Mouse (Mus musculus): Measurements from ENCODE around the gene Hspb8. TPM values are rescaled to one million over a fixed set of nuclear protein-coding genes. Genes with fewer than 3 reads are reported as not detected.

Hspb8 gene
- polyA plus RNA-seq, 1 experiment, result 64.0 TPM

GRCm38 (mm10) chr5:116381217-116381616, 41.4 kb downstream of the Hspb8 start:
- no peaks in the 10 kb centered on the region for H3K4me1 ChIP-seq (ENCODE audit: control insufficient read depth, insufficient read depth, low read length)
- H3K4me3 ChIP-seq (ENCODE audit: low read depth, low read length), result peak overlapping the region; percentile 23; the same call in 1 of the 2 replicates
- no peaks in the 10 kb centered on the region for H3K27me3 ChIP-seq (ENCODE audit: control insufficient read depth, insufficient read depth, low read length, poor library complexity, severe bottlenecking)
- H3K36me3 ChIP-seq (ENCODE audit: control insufficient read depth, insufficient read depth, low read length, poor library complexity, severe bottlenecking), result no peaks in the 10 kb centered on the region
- H3K9me3 ChIP-seq (replicated peaks; ENCODE audit: control insufficient read depth, insufficient read depth, low read length, poor library complexity, severe bottlenecking), result no peaks in the 10 kb centered on the region
- H3K9ac ChIP-seq (ENCODE audit: low read depth, poor library complexity, severe bottlenecking), result no peak overlapping the region
- no peak overlapping the region for H3K27ac ChIP-seq (ENCODE audit: insufficient read depth, low read length)
- TF ChIP-seq CTCF (IDR thresholded peaks at IDR 0.05; ENCODE audit: low read depth, low read length) (no peak), EP300 (IDR thresholded peaks at IDR 0.05; ENCODE audit: insufficient read depth, low read depth, low read length) (no peak), POLR2A (IDR thresholded peaks at IDR 0.05; ENCODE audit: insufficient read depth, low read length) (no peak)

DNA sequence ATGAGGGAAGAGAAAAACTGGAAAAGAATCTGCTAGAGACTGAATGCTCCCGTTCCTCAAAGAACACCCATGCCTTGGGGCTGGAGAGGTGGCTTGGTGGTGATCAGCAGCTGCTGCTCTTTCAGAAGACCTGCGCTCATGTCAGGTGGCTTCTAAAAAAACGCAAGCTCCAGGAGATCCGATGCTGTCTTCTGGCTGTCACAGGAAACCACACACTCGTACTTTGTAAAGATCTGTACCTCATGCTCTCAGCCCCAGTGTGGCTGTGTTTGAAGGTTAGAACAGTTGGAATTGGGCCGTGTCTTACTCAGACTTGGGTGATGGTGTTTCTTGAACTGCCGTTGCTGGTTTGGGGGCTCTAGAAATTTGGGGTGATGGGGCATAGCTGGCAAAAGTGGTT, 42.3 kb downstream of the Hspb8 start:
- Histone ChIP-seq H3K9ac (ENCODE audit: low read depth, poor library complexity, severe bottlenecking) (no peak overlapping the region), H3K4me3 (ENCODE audit: low read depth, low read length) (no peak overlapping the region), H3K27me3 (ENCODE audit: control insufficient read depth, insufficient read depth, low read length, poor library complexity, severe bottlenecking) (no peaks in the 10 kb centered on the region), H3K4me1 (ENCODE audit: control insufficient read depth, insufficient read depth, low read length) (no peaks in the 10 kb centered on the region), H3K27ac (ENCODE audit: insufficient read depth, low read length) (no peak overlapping the region), H3K9me3 (replicated peaks; ENCODE audit: control insufficient read depth, insufficient read depth, low read length, poor library complexity, severe bottlenecking) (no peaks in the 10 kb centered on the region), H3K36me3 (ENCODE audit: control insufficient read depth, insufficient read depth, low read length, poor library complexity, severe bottlenecking) (no peaks in the 10 kb centered on the region)
- TF ChIP-seq POLR2A (IDR thresholded peaks at IDR 0.05; ENCODE audit: insufficient read depth, low read length) (no peak), EP300 (IDR thresholded peaks at IDR 0.05; ENCODE audit: insufficient read depth, low read depth, low read length) (no peak), CTCF (IDR thresholded peaks at IDR 0.05; ENCODE audit: low read depth, low read length) (no peak)

- Histone ChIP-seq H3K4me3 (ENCODE audit: low read depth, low read length) (no peak overlapping the region), H3K27me3 (ENCODE audit: control insufficient read depth, insufficient read depth, low read length, poor library complexity, severe bottlenecking) (no peaks in the 10 kb centered on the region), H3K36me3 (ENCODE audit: control insufficient read depth, insufficient read depth, low read length, poor library complexity, severe bottlenecking) (no peaks in the 10 kb centered on the region), H3K9ac (ENCODE audit: low read depth, poor library complexity, severe bottlenecking) (no peak overlapping the region), H3K27ac (ENCODE audit: insufficient read depth, low read length) (no peak overlapping the region), H3K4me1 (ENCODE audit: control insufficient read depth, insufficient read depth, low read length) (no peaks in the 10 kb centered on the region), H3K9me3 (replicated peaks; ENCODE audit: control insufficient read depth, insufficient read depth, low read length, poor library complexity, severe bottlenecking) (no peaks in the 10 kb centered on the region)
- TF ChIP-seq POLR2A (IDR thresholded peaks at IDR 0.05; ENCODE audit: insufficient read depth, low read length), result no peak
- no peak for TF ChIP-seq EP300 (IDR thresholded peaks at IDR 0.05; ENCODE audit: insufficient read depth, low read depth, low read length)
- no peak for TF ChIP-seq CTCF (IDR thresholded peaks at IDR 0.05; ENCODE audit: low read depth, low read length)
Measured at GRCm38 (mm10) chr5:116378872-116379271, 43.8 kb downstream of the Hspb8 start.

DNA sequence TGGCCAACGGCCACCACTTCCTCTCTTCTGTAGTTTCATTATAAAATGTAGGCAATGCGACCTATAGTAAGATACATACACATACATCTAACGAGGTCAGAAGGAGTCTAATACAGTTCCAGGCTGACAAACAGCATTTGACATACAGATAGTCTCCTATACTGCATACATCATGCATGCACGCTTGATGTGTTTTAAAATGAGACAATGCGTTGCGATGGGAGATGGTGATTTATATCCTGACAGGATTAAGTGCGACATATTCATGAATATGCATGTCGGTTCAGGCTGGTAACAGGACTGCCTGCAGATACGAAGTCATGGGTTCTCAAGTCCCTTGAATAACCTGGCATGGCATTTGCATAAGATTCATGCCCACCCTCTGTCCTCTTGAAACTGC, 54.7 kb downstream of the Hspb8 start:
- H3K9me3 ChIP-seq (replicated peaks; ENCODE audit: control insufficient read depth, insufficient read depth, low read length, poor library complexity, severe bottlenecking), result no peaks in the 10 kb centered on the region

DNA sequence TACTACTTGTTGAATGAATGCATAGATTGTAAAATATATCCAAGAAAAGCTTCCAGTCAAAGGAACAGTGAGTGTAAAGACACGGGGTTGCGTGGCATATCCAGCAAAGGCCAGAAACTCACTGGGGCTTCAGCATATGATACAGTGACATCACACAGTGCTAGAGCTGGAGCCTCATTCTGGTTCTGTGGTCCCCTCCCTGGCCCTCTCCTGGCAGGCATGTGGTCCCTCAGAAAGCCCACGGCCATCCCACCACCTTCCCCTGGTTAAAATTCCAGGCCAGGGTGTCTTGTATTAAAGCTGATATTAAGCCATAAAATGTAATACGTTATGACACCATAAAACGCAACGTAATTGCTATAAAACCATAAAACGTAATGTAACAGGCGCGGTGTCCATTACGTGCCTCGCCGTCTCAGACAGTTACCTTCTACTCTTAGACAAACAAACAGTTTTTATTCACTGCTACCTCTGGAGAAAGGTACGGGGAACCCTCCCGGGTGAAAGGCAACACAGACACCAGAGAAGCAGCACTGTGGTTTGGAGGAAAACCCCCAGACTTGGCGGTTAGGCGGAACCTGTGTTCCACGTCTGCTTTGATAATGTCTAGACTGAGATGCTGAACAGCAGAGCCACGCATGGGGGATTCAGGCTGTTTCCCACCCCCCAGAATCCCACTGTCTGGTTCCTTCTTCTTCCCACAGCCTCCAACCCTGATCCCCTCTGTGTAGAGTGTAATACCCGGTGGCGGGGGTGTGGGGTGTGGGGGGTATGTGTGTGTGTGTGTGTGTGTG, 55.6 kb downstream of the Hspb8 start:
- Histone ChIP-seq H3K9ac (ENCODE audit: low read depth, poor library complexity, severe bottlenecking) (no peak overlapping the region), H3K36me3 (ENCODE audit: control insufficient read depth, insufficient read depth, low read length, poor library complexity, severe bottlenecking) (no peaks in the 10 kb centered on the region), H3K27ac (ENCODE audit: insufficient read depth, low read length) (no peak overlapping the region), H3K4me1 (ENCODE audit: control insufficient read depth, insufficient read depth, low read length) (no peaks in the 10 kb centered on the region), H3K4me3 (ENCODE audit: low read depth, low read length) (no peak overlapping the region), H3K9me3 (replicated peaks; ENCODE audit: control insufficient read depth, insufficient read depth, low read length, poor library complexity, severe bottlenecking) (no peaks in the 10 kb centered on the region), H3K27me3 (ENCODE audit: control insufficient read depth, insufficient read depth, low read length, poor library complexity, severe bottlenecking) (no peaks in the 10 kb centered on the region)
- TF ChIP-seq EP300 (IDR thresholded peaks at IDR 0.05; ENCODE audit: insufficient read depth, low read depth, low read length), result no peak
- no peak for TF ChIP-seq CTCF (IDR thresholded peaks at IDR 0.05; ENCODE audit: low read depth, low read length)
- no peak for TF ChIP-seq POLR2A (IDR thresholded peaks at IDR 0.05; ENCODE audit: insufficient read depth, low read length)

More for the DNA sequence above, 54.7 kb downstream of the Hspb8 start:
- H3K36me3 ChIP-seq (ENCODE audit: control insufficient read depth, insufficient read depth, low read length, poor library complexity, severe bottlenecking), result no peaks in the 10 kb centered on the region
- H3K9ac ChIP-seq (ENCODE audit: low read depth, poor library complexity, severe bottlenecking), result no peak overlapping the region
- TF ChIP-seq CTCF (IDR thresholded peaks at IDR 0.05; ENCODE audit: low read depth, low read length) (no peak), EP300 (IDR thresholded peaks at IDR 0.05; ENCODE audit: insufficient read depth, low read depth, low read length) (no peak), POLR2A (IDR thresholded peaks at IDR 0.05; ENCODE audit: insufficient read depth, low read length) (no peak)
- H3K4me3 ChIP-seq (ENCODE audit: low read depth, low read length), result no peak overlapping the region
- no peaks in the 10 kb centered on the region for H3K4me1 ChIP-seq (ENCODE audit: control insufficient read depth, insufficient read depth, low read length)
- H3K27me3 ChIP-seq (ENCODE audit: control insufficient read depth, insufficient read depth, low read length, poor library complexity, severe bottlenecking), result no peaks in the 10 kb centered on the region
- no peak overlapping the region for H3K27ac ChIP-seq (ENCODE audit: insufficient read depth, low read length)

GRCm38 (mm10) chr5:116361342-116361741, 61.3 kb downstream of the Hspb8 start:
- H3K27ac ChIP-seq (ENCODE audit: insufficient read depth, low read length), result no peak overlapping the region
- H3K4me1 ChIP-seq (ENCODE audit: control insufficient read depth, insufficient read depth, low read length), result no peaks in the 10 kb centered on the region
- peak; percentile 50 for TF ChIP-seq CTCF (IDR thresholded peaks at IDR 0.05; ENCODE audit: low read depth, low read length)
- TF ChIP-seq POLR2A (IDR thresholded peaks at IDR 0.05; ENCODE audit: insufficient read depth, low read length), result no peak
- no peak overlapping the region for H3K4me3 ChIP-seq (ENCODE audit: low read depth, low read length)
- H3K36me3 ChIP-seq (ENCODE audit: control insufficient read depth, insufficient read depth, low read length, poor library complexity, severe bottlenecking), result no peaks in the 10 kb centered on the region
- no peaks in the 10 kb centered on the region for H3K27me3 ChIP-seq (ENCODE audit: control insufficient read depth, insufficient read depth, low read length, poor library complexity, severe bottlenecking)
- H3K9ac ChIP-seq (ENCODE audit: low read depth, poor library complexity, severe bottlenecking), result no peak overlapping the region
- no peaks in the 10 kb centered on the region for H3K9me3 ChIP-seq (replicated peaks; ENCODE audit: control insufficient read depth, insufficient read depth, low read length, poor library complexity, severe bottlenecking)
